Mouse (Mus musculus): ENCODE results near the gene Kbtbd8.

The Kbtbd8 gene

DNA sequence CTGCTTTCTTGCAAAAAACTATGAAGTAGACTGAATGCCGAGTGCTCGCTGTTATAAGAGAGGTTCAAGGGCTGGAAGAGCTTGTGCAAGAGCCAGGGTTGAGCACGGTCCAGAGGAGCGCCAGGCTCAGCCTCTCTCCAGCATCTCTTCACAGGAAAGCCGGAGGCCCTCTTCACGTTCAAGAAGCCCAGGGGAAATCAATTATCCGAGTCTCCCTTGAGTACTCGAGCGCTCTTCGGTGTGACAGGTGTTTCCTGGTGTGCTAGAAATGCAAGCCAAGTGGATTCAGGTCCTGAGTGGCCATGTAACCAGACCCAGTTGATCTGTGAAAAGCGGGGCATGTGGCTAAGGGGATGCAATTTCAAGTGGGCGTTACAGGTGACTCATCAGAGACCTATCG is at the start of gene Kbtbd8:
Gene Kbtbd8 (plus strand): TSS at position 295 of the 400 bp plus-strand sequence.
- no peak for DNase-seq (ENCODE audit: low read depth, low spot score)

DNA sequence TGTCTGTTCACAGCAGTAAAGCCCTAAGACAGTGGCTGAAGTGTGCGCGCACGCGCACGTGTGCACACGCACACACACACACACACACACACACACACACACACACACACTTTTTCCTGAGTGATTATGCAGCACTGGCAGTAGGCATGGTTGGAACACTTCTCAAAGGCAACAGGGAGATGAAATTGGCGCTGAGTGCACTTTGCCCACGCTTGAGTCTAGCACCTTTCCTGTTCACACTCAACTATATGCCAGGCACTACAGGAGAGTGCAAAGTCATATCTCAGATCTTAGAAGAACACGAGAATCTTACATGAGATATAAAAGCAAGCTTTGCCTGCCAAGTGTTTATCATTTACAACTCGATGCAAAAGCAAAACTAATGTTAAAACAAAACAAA is 47.3 kb upstream of the Kbtbd8 start:
- no peak for DNase-seq (ENCODE audit: low read depth, low spot score)

DNA sequence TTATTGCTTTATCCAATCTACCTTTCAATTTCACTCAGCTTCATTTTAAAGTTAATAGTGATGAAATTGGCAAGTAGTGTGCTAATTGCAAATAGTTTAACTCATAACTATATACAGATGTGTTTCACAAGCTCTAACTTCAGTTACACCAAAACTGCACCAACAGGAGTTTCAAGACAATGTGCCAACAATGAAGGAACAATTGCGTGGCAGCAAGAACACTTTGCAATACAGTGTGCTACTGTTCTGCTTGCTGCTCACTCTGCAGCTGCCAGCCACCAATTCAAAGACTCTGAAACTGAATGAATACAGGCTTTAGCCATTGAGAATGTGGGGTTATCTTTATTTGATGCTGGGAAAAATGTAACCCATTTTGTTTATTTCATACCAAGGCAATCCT is 31.8 kb upstream of the Kbtbd8 start:
- no peak for DNase-seq (ENCODE audit: low read depth, low spot score)

DNA sequence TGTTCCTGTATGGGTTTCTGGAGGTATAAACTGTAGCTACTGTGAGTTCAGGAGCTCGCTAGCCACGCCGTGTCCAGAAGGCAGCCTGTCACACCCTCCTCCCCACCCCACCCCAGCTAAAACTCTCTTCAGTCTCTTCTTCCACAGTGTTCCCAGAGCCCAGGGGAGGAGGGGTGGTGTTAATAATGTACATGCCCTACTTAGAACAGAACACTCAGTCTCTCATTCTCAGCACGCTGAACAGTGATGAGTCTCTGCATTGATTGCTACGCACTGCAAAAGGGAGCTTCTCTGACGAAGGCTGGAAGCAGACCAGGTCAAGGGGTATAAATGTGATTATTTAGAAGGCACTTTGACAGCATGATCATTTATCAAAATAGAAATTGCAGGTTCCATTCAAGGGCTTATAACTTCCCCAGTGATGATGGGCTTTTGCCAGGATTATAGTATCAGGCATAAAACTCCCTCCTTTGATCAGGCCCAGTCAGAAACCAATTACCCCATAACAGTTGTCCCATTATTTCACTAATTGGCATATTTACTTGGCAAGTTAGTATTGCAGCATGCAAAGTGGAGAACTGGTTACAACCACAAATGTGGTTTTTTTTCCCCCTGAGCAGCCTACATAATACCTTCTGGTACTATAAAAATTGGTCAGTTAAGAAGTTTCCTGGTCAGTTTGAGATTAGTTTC is 29.7 kb upstream of the Kbtbd8 start:
- DNase-seq (ENCODE audit: low read depth, low spot score), result no peak

DNA sequence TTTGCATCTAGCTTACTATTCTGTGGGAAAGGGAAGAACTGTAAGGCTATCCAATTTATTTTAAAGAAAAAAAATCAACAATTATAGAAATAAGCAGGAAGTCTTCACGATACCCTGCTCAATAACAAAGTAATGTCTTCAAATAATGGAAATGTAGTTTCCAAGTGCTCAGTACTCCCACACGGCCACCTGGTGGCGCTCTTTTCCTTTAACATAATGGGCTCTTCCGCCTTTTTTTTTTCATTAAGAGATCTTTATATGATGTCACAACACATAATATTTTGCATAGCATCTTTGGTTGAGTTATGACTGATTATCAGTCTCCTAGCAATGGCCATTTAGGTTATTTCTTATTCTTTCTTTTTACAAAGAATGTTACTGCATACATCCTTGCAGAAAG is 29.0 kb upstream of the Kbtbd8 start:
- DNase-seq (ENCODE audit: low read depth, low spot score), result no peak

DNA sequence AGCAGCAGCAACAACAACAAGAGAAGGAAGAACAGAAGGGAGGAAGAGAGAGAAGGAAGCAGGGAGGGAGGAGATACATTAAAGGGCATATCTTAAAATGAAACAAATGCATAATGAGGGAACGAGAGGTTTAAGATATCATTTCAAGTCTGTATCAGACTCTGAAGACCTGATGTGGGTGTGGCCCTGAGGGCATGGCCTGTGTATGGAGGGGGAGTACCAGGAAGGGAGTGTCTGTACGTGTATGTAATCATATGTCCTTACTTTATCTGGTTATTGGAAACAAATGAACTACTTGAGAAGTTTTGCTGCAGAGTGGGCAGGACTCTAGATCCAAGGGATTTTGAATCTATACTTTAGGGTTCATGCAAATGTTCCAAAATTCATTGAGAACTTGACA is 22.3 kb upstream of the Kbtbd8 start:
- no peak for DNase-seq (ENCODE audit: low read depth, low spot score)

DNA sequence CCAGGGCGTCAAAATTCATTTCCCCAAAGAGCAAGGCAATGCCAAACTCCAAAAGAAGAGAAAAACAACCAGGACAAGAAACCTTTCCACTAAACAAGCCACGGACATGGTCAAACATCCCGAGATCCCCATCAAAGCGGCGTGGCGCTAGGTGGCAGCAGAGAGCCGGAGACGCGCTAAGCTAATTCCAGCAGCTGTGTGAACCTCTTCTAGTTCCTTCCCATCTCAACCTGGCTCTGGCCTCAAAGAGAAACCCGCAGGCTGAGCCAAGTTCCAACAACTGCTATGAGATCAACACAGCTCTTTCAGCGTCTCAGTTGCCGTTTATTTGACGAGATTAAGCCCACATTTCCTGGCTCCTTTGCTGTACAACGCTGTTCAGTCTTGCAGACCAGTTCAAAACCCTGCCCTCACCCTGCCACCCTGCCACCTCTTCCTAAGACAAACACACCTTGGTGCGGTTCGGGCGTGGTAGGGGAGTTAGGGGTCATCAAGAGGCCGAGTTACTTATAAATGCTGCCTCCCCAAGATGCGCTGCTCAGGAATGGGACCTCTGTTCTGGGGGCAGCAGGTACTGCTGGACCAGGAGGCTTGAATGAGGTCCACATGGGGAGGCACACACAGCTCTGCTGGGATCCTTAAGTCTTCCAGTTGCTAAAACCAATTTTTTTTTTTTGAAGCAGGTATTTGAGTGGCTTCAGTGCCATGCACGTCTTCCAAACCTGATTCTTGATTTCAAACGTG is 18.5 kb upstream of the Kbtbd8 start:
- DNase-seq (ENCODE audit: low read depth, low spot score), result peak; percentile 65

DNA sequence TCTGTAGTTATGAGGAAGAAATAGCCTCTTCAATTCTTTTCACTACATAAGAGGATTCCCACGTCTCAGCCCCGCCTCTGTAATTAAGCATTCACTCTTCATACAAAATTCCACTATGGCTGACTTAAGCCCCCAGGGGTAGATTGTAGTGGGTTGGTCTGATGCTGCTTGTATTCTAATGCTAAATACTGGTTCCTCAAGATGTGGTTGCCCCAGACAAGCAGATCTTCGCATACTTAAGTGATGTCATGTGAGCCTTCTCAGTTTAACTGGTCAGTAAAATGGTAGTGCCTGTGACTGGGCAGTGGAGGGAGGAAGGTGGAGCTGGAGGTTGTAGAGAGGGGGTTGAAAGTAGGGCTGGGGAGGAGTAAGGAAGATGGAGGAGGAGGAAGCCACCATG is 13.3 kb upstream of the Kbtbd8 start:
- DNase-seq (ENCODE audit: low read depth, low spot score), result peak; percentile 16

DNA sequence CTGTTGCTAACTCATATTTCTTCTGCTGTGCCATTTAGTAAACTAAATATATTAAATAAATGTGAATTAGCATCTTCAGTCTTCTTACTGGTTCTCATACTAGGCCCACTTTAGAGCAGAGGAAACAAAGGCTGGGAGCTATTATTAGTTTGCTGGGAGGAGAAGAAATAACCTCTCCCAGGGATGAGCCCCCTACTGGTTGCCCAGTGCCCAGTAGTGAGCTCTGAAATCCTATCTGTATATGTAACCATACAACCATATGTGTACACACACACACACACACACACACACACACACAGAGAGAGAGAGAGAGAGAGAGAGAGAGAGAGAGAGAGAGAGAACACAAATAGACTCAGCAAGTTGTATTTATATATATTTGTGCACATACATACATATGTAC is 8.6 kb upstream of the Kbtbd8 start:
- no peak for DNase-seq (ENCODE audit: low read depth, low spot score)

DNA sequence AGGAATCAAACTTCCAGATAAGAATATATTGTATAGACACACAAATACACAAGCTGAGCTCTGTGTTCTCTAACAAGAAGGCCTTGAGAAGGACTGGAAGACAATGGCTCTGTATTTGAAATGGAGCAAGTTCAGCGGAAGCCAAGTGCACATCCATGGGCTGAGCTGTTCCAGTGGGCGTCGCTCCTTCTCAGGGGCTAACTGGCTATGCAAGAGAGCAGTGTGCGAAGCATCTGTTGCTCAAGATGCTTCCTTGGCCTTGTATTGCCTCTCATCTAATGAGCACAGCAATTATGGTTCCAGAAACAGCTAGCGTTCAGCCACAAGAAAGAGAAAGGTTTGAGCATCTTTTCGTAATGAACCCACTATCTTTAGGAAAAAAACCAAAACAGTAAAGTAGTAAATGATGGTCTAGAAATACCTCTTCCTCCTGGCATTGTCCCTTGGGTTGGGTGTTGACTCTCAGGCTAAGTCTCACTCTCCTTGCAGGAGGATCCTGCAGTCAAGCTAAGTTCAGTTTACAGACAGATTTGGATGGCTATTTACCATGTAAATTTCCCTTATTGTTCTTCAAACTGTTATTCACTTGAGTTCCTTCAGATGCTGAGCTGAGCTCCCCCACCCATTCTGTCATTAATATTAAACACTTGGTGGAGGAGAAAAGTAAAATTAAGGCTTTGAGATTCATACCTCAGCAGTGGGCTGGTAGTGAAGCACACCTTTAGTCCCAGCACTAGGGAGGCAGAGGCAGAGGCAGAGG is 7.2 kb upstream of the Kbtbd8 start:
- no peak for DNase-seq (ENCODE audit: low read depth, low spot score)

DNA sequence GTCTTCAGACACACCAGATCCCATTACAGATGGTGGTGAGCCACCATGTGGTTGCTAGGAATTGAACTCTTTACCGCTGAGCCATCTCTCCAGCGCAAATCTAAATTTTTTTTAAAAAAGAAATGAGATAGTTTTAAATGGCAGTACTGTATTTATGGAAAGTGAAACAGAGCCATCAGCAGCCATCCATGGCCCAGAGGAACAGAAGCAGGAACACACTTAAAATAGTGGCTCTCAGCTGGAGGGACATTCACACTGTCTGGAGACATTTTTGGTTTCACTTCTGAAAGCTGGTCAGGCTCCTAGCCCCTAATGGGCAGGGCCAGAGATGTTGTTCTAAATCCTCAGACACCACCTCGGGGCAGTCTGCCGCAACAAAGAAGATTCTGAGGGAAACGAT is 5.0 kb upstream of the Kbtbd8 start:
- no peak for DNase-seq (ENCODE audit: low read depth, low spot score)

DNA sequence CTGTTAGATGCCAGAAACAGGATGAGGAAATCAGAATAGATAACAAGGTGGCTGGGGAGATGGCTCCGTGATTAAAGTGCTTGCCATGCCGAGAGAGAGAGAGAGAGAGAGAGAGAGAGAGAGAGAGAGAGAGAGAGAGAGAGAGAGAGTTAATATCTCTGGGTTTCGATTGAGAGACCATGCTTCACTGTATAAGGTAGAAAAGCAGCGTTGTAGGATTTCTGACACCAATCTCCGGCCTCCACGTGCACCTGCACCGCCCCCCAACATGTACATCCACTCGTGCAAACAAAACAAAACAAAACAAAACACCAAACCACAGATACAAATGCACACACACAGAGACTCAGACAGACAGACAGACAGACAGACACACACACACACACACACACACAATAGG is 527 bp upstream of the Kbtbd8 start:
- no peak for DNase-seq (ENCODE audit: low read depth, low spot score)

DNA sequence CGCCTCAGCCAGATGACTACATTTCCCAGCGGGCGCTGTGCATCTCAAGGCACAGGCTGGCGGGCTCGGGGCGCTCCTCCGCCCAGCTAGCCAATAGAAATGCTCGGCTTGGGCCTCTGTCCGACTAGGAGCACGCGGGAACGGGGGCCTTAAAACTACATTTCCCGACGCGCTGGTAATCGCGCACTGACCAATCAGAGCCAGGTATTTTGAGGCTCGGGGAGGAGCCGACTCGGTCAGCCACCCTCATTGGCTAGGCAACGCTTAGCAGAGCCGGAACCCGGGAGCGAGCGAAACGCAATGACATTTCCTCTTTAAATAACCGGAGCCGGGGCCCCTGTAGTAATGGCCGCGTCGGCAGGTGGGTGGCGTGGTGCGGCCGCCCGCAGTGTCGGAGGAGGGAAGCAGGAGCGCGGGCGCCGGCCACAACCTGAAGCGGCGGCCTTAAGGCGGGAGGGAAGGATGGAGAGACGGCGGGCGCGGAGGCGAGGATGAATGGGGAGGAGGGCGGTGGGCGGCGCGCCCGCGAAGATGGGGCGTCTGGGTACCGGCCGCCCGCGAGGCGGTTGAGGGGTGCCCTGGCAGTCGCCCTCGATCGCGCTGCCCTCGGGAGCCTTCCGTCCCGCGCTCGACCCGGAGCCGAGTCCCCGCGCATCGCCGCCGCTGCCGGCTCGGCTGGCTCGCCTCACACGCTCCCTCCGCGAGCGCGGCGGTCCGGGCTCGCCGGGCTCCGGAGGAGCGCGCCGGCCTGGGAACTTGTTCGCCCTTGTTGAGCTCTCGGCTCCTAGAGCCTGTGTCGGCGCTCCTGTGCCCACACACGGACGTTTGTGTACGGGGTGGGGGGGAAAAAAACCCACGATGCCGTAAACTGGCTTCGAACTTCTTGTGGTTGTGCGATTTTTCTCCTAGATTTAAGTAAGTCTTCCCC is 838 bp downstream of the Kbtbd8 start:
- DNase-seq (ENCODE audit: low read depth, low spot score), result peak; percentile 94

DNA sequence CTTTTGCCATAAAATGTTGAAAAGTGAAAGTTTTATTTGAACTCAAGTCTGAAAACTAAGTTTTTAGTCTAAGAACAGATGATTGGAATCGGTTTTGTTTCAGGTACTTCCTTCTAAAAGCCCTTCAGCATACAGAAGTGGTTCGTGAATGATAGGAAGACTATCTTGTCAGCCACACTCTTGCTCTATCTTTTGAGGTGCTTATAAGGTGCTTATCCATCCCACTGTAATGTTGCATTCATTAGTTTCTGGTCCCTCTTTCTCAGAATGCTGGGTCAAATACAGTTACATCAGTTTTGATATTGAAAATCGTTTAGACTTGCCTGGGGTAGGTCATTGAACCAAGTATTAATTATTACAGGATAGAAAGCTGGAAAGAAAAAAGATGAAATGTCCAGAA is 2.3 kb downstream of the Kbtbd8 start:
- DNase-seq (ENCODE audit: low read depth, low spot score), result no peak

DNA sequence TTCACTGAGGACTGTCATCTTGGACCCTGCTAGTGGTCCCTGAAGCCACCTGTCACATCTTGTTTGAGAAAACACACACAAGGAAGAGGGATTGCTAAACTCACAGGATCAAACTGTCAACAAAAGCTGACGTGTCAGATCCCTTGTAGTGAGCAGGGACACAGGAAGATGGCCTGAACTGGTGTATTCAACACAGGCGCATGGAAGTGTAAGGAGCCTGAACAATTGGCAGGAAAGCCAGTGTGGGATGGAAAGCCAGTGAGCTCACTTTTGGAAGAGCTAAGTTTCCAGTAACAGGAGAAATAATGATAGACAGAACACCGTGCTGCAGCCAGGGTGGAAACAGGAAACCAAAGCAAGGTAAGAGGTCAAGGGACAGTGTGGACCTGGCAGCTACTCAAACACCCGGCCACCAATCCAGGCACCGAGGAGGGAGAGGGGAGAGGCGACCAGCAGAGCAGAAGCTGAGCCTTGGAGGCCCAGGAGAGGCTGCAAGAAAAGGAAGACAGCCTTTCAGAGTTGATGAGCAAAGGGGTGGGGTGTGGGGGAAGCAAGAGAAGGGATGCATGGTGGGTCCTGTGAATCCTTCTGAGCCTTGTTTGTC is 33.0 kb downstream of the Kbtbd8 start:
- no peak for DNase-seq (ENCODE audit: low read depth, low spot score)

DNA sequence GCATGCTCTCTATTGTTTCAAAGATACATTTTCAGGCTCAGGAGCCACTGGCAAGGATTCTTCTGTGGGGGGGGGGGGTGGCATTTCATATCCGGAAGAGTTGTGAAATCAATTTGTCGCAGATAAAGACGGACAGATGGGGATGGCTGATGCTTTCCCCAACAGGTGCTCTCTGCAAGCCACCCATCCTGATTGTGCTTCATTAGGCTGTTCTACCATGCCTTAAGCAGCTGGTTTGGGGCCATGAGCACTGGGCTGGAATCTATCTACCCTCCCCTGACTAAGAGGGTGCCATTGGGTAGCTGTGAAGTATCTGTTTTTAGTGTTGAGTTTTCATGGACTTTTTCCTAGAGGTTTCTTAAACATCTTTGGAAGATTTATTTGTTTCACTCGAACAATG is 33.8 kb downstream of the Kbtbd8 start:
- no peak for DNase-seq (ENCODE audit: low read depth, low spot score)

DNA sequence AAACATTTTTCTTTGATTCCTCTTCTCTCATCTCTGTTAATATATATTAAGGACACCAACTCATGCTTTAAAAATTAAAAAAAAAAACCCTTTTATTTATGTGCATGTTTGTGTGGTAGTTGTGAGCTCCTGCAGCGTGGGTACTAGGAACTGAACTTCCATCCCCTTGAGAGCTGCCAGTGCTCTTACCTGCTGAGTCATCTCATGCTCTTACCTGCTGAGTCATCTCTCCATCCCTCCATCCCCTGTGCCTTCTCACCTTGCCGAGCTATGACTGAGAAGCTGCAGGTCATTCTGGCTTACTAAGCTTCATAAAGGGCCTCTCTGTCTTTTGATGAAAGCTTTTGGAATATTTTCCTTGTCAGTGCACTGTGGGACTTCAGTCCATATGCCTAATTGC is 34.5 kb downstream of the Kbtbd8 start:
- no peak for DNase-seq (ENCODE audit: low read depth, low spot score)

DNA sequence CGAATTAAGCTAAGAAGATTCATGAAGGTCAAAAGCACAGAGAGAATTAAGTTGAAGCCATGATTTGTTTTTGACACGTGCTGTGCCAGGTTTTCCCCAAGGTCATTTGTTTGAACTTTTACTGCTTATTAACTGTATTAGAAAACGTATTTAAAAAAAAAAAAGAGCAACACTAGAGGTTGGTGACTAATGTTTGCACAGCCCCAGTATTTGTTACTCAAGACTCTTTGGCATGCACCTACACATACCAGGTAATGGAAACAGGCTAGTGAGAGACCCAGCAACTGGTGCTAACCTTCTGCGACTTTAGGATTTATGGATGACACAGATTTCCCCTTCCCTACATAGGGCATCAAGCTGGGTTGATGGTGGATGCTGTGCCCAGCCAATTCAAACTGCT is 46.9 kb downstream of the Kbtbd8 start:
- DNase-seq (ENCODE audit: low read depth, low spot score), result no peak

DNA sequence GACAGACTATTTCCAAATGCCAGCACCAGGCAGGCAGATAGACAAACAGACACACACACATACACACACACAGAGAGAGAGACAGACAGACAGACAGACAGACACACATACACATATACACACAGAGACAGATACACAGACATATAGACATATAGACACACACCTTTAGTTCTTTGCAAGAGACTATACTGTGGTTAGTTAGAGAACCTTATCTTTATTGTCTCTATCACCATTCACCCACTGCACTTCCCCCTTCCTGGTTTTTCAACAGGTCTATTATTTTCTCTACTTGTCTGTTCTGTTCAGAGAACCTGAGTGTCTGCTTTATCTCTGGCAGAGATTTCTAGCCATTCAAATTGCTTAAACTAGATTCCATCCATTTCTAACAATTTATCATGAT is 48.6 kb downstream of the Kbtbd8 start:
- no peak for DNase-seq (ENCODE audit: low read depth, low spot score)

DNA sequence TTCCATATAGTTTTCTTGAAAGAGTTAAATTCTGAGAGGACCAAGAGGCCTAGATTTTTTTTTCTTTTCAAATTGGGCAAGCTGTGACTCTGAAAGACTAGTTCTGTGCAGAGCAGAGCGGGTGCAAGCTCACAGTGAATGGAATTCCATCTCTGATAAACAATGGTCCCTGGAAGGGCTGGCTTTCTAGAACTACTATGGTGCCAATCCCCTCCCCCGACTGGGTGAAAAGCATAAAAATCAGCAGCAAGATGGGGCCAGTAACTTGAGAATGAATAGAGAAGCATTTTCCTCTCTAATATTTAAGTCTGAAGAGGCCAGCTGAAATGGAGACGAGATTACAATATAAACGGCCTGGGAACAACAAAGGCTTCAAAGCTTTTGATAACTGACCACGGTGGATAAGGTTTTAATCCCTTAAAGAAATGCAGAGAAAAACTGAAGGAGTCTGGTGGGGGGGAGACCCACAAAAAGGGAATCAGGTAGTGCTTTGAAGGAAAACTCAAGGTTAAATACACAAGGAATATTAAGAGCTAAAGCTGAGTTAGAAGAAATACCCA is 50.7 kb downstream of the Kbtbd8 start:
- no peak for DNase-seq (ENCODE audit: low read depth, low spot score)

DNA sequence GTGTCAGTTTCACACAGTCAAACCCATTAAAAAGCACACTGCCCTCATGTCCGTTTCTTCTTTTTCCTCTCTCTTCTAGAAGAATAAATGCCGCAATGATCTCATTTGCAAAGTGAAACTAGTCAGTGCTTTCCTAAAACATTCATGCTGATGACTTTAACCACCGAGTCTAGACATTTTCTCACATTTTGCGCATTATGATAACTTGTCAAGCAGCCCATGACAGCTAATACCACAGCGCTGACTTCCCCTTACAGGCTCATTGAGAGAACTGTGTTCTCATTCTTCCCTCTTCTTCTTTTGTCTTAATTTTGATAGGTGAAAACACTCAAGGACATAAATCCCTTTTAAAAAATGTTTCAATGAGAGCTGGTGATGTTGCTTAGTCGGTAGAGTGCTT is 52.4 kb downstream of the Kbtbd8 start:
- DNase-seq (ENCODE audit: low read depth, low spot score), result no peak

All from WW6 (cell line).